Mouse (Mus musculus): ENCODE data around the gene Zfp786. TPM values are rescaled to one million over a fixed set of nuclear protein-coding genes. Genes with fewer than 3 reads are reported as not detected.
"Not testable (repeated sequence)": the region's sequence is repeated elsewhere in the genome, so short reads cannot be mapped to it uniquely, and the experiment has no call there.

Gene Zfp786
- total and polyA plus RNA-seq, 3 experiments = 1.3 to 2.0 TPM; not detected in 1

DNA sequence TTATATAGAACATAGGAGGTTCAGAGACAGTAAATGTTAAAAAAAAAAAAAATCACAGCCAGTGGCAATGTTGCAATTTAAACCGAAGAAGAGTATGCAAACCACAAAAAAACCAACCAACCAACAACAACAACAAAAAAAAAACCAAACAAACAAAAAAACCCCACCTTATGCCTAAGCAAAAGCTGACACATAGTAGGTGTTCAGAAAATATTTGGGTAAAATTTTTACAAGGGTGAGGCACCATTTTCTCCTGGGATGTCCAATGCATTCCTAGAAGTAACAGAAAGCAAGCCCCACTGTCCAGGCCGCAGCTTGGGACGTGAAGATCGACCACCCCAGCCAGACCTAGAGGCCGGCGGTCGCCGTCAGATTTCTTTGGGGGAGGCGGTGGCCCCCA is 46.4 kb upstream of the Zfp786 start, which contains the start of gene Zfp282:
TSS of gene Zfp282 (plus strand) at position 147 of the 400 bp plus-strand sequence.
- TF ChIP-seq POLR2AphosphoS5 (IDR thresholded peaks at IDR 0.05; ENCODE audit: borderline replicate concordance, low read depth, low read length) = no peak
- no peak for TF ChIP-seq TAL1 (IDR thresholded peaks at IDR 0.05; ENCODE audit: low read length)
- no peak for TF ChIP-seq MAX (IDR thresholded peaks at IDR 0.05; ENCODE audit: low read length)
- TF ChIP-seq MAFK (IDR thresholded peaks at IDR 0.05; ENCODE audit: borderline replicate concordance, low read depth, low read length) = no peak
- TF ChIP-seq USF2 (IDR thresholded peaks at IDR 0.05; ENCODE audit: borderline replicate concordance in 1 of 2, insufficient read depth in 1 of 2, low read depth in 1 of 2, low read length in 2 of 2) = no peak
- TF ChIP-seq UBTF (IDR thresholded peaks at IDR 0.05; ENCODE audit: borderline replicate concordance, insufficient read depth, low read depth, low read length) = no peak
- no peak for TF ChIP-seq SIN3A (IDR thresholded peaks at IDR 0.05; ENCODE audit: low read length)
- TF ChIP-seq ZKSCAN1 (IDR thresholded peaks at IDR 0.05; ENCODE audit: low read depth, low read length) = peak; percentile 94
- Histone ChIP-seq H3K4me3 (ENCODE audit: control insufficient read depth in 1 of 2, insufficient read depth in 1 of 2, low read depth in 2 of 2, low read length in 2 of 2) (peak within 1 kb of the TSS; percentile 99 to 100), H3K27me3 (ENCODE audit: control insufficient read depth in 1 of 2, insufficient read depth in 2 of 2, low read length in 2 of 2) (no peaks in the 10 kb centered on the region), H3K27ac (ENCODE audit: control insufficient read depth, low read depth, low read length) (peak within 1 kb of the TSS; percentile 85), H3K9me3 (replicated peaks; ENCODE audit: insufficient read depth, low read length) (no peaks in the 10 kb centered on the region), H3K36me3 (ENCODE audit: control insufficient read depth in 1 of 2, insufficient read depth in 2 of 2, low read length in 2 of 2) (peaks cover 0 to 16% of the 10 kb centered on the region in 2 experiments; a peak in 2 of 4 replicates), H3K79me2 (ENCODE audit: control insufficient read depth, insufficient read depth, low read length, poor library complexity) (peaks cover 12% of the 10 kb centered on the region), H3K9ac (ENCODE audit: control insufficient read depth, low read depth, low read length, poor library complexity, severe bottlenecking) (peak within 1 kb of the TSS; percentile 99), H3K4me1 (ENCODE audit: control insufficient read depth in 1 of 2, insufficient read depth in 2 of 2, low read length in 2 of 2) (peaks cover 7 to 17% of the 10 kb centered on the region in 2 experiments)
- DNase-seq (ENCODE audit: low read depth, low spot score) = no peak

DNA sequence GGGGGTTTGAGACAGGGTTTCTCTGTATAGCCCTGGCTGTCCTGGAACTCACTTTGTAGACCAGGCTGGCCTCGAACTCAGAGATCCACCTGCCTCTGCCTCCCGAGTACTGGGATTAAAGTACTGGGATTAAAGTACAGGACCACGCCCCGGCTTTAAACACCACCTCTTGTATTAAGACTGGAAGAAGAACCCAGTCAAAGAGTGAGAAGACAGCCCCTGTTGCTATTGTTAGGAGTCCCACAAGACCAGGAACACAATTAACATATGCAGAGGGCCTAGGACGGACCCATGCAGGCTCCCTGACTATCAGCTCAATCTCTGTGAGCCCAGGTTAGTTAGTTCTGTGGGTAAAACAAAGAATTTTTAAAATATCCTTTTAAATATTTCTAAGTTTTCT is 41.6 kb upstream of the Zfp786 start:
- H3K4me1 ChIP-seq (ENCODE audit: control insufficient read depth in 1 of 2, insufficient read depth in 2 of 2, low read length in 2 of 2) = no peaks in the 10 kb centered on the region
- peaks cover 0 to 3% of the 10 kb centered on the region in 2 experiments; a peak in 1 of 4 replicates for H3K36me3 ChIP-seq (ENCODE audit: control insufficient read depth in 1 of 2, insufficient read depth in 2 of 2, low read length in 2 of 2)
- H3K79me2 ChIP-seq (ENCODE audit: control insufficient read depth, insufficient read depth, low read length, poor library complexity) = no peaks in the 10 kb centered on the region
- TF ChIP-seq MYC (IDR thresholded peaks at IDR 0.05; ENCODE audit: low read depth, low read length) = no peak
- no peak overlapping the region for H3K27ac ChIP-seq (ENCODE audit: control insufficient read depth, low read depth, low read length)
- no peak overlapping the region for H3K9ac ChIP-seq (ENCODE audit: control insufficient read depth, low read depth, low read length, poor library complexity, severe bottlenecking)
- DNase-seq (ENCODE audit: low read depth, low spot score) = no peak
- no peaks in the 10 kb centered on the region for H3K27me3 ChIP-seq (ENCODE audit: control insufficient read depth in 1 of 2, insufficient read depth in 2 of 2, low read length in 2 of 2)
- H3K9me3 ChIP-seq (replicated peaks; ENCODE audit: insufficient read depth, low read length) = no peaks in the 10 kb centered on the region
- H3K4me3 ChIP-seq (ENCODE audit: control insufficient read depth in 1 of 2, insufficient read depth in 1 of 2, low read depth in 2 of 2, low read length in 2 of 2) = no peak overlapping the region

DNA sequence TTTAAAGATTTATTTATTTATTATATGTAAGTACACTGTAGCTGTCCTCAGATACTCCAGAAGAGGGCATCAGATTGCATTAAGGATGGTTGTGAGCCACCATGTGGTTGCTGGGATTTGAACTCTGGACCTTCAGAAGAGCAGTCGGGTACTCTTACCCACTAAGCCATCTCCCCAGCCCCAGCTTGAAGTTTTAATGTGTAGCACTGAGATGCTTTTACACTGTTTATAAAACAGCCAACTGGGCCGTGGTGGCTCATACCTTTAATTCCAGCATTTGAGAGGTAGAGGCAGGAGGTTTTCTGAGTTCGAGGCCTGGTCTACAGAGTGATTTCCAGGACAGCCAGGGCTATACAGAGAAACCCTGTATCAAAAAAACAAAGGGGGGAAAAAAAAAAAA is 27.1 kb upstream of the Zfp786 start:
- DNase-seq (ENCODE audit: low read depth, low spot score); H3K79me2 ChIP-seq (ENCODE audit: control insufficient read depth, insufficient read depth, low read length, poor library complexity); H3K27ac ChIP-seq (ENCODE audit: control insufficient read depth, low read depth, low read length); H3K9me3 ChIP-seq (replicated peaks; ENCODE audit: insufficient read depth, low read length); H3K4me3 ChIP-seq (ENCODE audit: control insufficient read depth in 1 of 2, insufficient read depth in 1 of 2, low read depth in 2 of 2, low read length in 2 of 2); H3K9ac ChIP-seq (ENCODE audit: control insufficient read depth, low read depth, low read length, poor library complexity, severe bottlenecking); H3K27me3 ChIP-seq (ENCODE audit: control insufficient read depth in 1 of 2, insufficient read depth in 2 of 2, low read length in 2 of 2); H3K4me1 ChIP-seq (ENCODE audit: control insufficient read depth in 1 of 2, insufficient read depth in 2 of 2, low read length in 2 of 2): not testable (repeated sequence)
- TF ChIP-seq TBP (IDR thresholded peaks at IDR 0.05; ENCODE audit: low read depth, low read length) (peak; percentile 91), ZNF384 (IDR thresholded peaks at IDR 0.05; ENCODE audit: low read depth, low read length) (0 out of 2 replicates have a peak, but pooled peaks have one; percentile 3)
- H3K36me3 ChIP-seq (ENCODE audit: control insufficient read depth in 1 of 2, insufficient read depth in 2 of 2, low read length in 2 of 2) = peaks cover 0 to 14% of the 10 kb centered on the region in 2 experiments; a peak in 3 of 4 replicates

Data from MEL (cell line).